Mouse (Mus musculus) adrenal gland, postnatal 36 days (tissue): Measurements from ENCODE around the gene Sigirr. TPM values are rescaled to one million over a fixed set of nuclear protein-coding genes. Genes with fewer than 3 reads are reported as not detected.

Source experiments
- DNase-seq, 2 experiments: peaks; one replicate each; pipeline ENCODE4 v3.0.0; 2021; ENCODE audit warnings: mixed read lengths in 1 of 2
- total RNA-seq, 2 experiments: library from RNA; stranded (reverse); gene quantifications; 2 replicates each; pipeline ENCODE4 v1.2.3; 2021

Gene Sigirr
- total RNA-seq, 2 experiments from 2014 or later: 2.4 to 4.3 TPM

- peak; percentile 74 to 84 for DNase-seq
Measured at GRCm38 (mm10) chr7:141060426-141061242, 39.7 kb downstream of the Sigirr start, which contains the start of gene B4galnt4. Gene B4galnt4, plus strand, starts transcription at chr7:141061104.

GRCm38 (mm10) chr7:141059929-141060328 lies 40.4 kb downstream of the Sigirr start:
- DNase-seq: no peak

- no peak for DNase-seq
Measured at GRCm38 (mm10) chr7:141058601-141059341, 41.6 kb downstream of the Sigirr start.

- no peak for DNase-seq
Measured at GRCm38 (mm10) chr7:141057541-141057940, 42.8 kb downstream of the Sigirr start.

GRCm38 (mm10) chr7:141056976-141057375 lies 43.4 kb downstream of the Sigirr start:
- no peak for DNase-seq

GRCm38 (mm10) chr7:141055785-141056184 lies 44.6 kb downstream of the Sigirr start:
- DNase-seq: no peak

GRCm38 (mm10) chr7:141052421-141052820 lies 48.0 kb downstream of the Sigirr start:
- DNase-seq: no peak

- no peak for DNase-seq
Measured at GRCm38 (mm10) chr7:141052016-141052415, 48.4 kb downstream of the Sigirr start.

- peak in 1 of 2 experiments; percentile 11 for DNase-seq
Measured at GRCm38 (mm10) chr7:141051060-141051685, 49.2 kb downstream of the Sigirr start.

GRCm38 (mm10) chr7:141049326-141049725 lies 51.0 kb downstream of the Sigirr start:
- DNase-seq: no peak

GRCm38 (mm10) chr7:141048226-141049218 lies 51.9 kb downstream of the Sigirr start:
- DNase-seq: peak; percentile 93

GRCm38 (mm10) chr7:141047581-141048225 lies 52.7 kb downstream of the Sigirr start:
- peak; percentile 71 to 82 for DNase-seq

- DNase-seq: peak in 1 of 2 experiments; percentile 23
Measured at GRCm38 (mm10) chr7:141046931-141047580, 53.3 kb downstream of the Sigirr start.

GRCm38 (mm10) chr7:141042539-141042938 lies 57.8 kb downstream of the Sigirr start:
- no peak for DNase-seq

GRCm38 (mm10) chr7:141041661-141042060 lies 58.7 kb downstream of the Sigirr start:
- peak; percentile 66 to 87 for DNase-seq

Other genes starting within 250 kb of the Sigirr start
- gene Gm45785, start 244.2 kb downstream of the Sigirr start, total RNA-seq: 1 to 10 TPM in 1 of 2 experiments, not detected in 1; 1.3 TPM
- gene Ric8a, start 243.6 kb downstream of the Sigirr start, total RNA-seq: 10 to 100 TPM; 52.7 to 60.4 TPM
- gene Bet1l, start 243.0 kb downstream of the Sigirr start, total RNA-seq: 10 to 100 TPM; 30.5 to 41.4 TPM
- gene Psmd13, start 218.6 kb downstream of the Sigirr start, total RNA-seq: 100 to 1,000 TPM; 118 to 127 TPM
- gene Sirt3, start 218.3 kb downstream of the Sigirr start, total RNA-seq: 10 to 100 TPM; 31.3 to 33.8 TPM
- gene Cox8b, start 200.1 kb downstream of the Sigirr start, total RNA-seq: 1,000 to 10,000 TPM in 1 of 2 experiments, 100 to 1,000 TPM in 1; 964 to 1,065 TPM
- 1 to 10 TPM in 1 of 2 experiments, under 1 TPM in 1; 0.99 to 1.1 TPM for gene Nlrp6, start 179.7 kb downstream of the Sigirr start, total RNA-seq
- gene Pgghg, start 159.2 kb downstream of the Sigirr start, total RNA-seq: 10 to 100 TPM; 35.8 to 38.1 TPM
- 1 to 10 TPM in 1 of 2 experiments, under 1 TPM in 1; 0.63 to 1.7 TPM for gene Ifitm5, start 150.3 kb downstream of the Sigirr start, total RNA-seq
- gene Gm45717, start 144.6 kb downstream of the Sigirr start, total RNA-seq: not detected
- gene Ifitm2, start 144.6 kb downstream of the Sigirr start, total RNA-seq: 100 to 1,000 TPM; 430 to 633 TPM
- 1 to 10 TPM; 5.5 to 7.3 TPM for gene Ifitm1, start 133.4 kb downstream of the Sigirr start, total RNA-seq
- 100 to 1,000 TPM; 135 to 191 TPM for gene Ifitm3, start 89.8 kb downstream of the Sigirr start, total RNA-seq
- gene Ifitm6, start 82.6 kb downstream of the Sigirr start, total RNA-seq: under 1 TPM in 1 of 2 experiments, not detected in 1; 0.99 TPM
- not detected for gene Gm17387, start 71.4 kb downstream of the Sigirr start, total RNA-seq
- under 1 TPM; 0.83 to 0.95 TPM for gene B4galnt4, start 39.5 kb downstream of the Sigirr start, total RNA-seq
- 1 to 10 TPM; 1.4 to 1.5 TPM for gene Pkp3, start 22.4 kb downstream of the Sigirr start, total RNA-seq
- under 1 TPM; 0.30 TPM for gene Ano9, start 17.2 kb upstream of the Sigirr start, total RNA-seq
- gene Ptdss2, start 21.8 kb upstream of the Sigirr start, total RNA-seq: 10 to 100 TPM; 41.8 to 42.9 TPM
- 100 to 1,000 TPM; 265 to 371 TPM for gene Rnh1, start 72.3 kb upstream of the Sigirr start, total RNA-seq
- 10 to 100 TPM; 89.1 to 93.9 TPM for gene Hras, start 93.4 kb upstream of the Sigirr start, total RNA-seq
- gene Lrrc56, start 93.6 kb upstream of the Sigirr start, total RNA-seq: 1 to 10 TPM; 4.7 to 8.8 TPM
- gene Lmntd2, start 113.5 kb upstream of the Sigirr start, total RNA-seq: under 1 TPM; 0.13 TPM
- 1 to 10 TPM; 3.6 to 4.1 TPM for gene Rassf7, start 115.3 kb upstream of the Sigirr start, total RNA-seq
- 10 to 100 TPM; 70.5 to 89.3 TPM for gene Phrf1, start 128.2 kb upstream of the Sigirr start, total RNA-seq
- 10 to 100 TPM; 13.5 to 14.9 TPM for gene Irf7, start 165.9 kb upstream of the Sigirr start, total RNA-seq
- gene Cdhr5, start 176.2 kb upstream of the Sigirr start, total RNA-seq: 10 to 100 TPM in 1 of 2 experiments, 1 to 10 TPM in 1; 3.3 to 17.3 TPM
- 1 to 10 TPM in 1 of 2 experiments, under 1 TPM in 1; 0.63 to 1.2 TPM for gene Sct, start 178.6 kb upstream of the Sigirr start, total RNA-seq
- under 1 TPM in 1 of 2 experiments, not detected in 1; 0.56 TPM for gene Drd4, start 191.4 kb upstream of the Sigirr start, total RNA-seq
- 10 to 100 TPM; 25.8 to 37.5 TPM for gene Deaf1, start 227.1 kb upstream of the Sigirr start, total RNA-seq
- gene Tmem80, start 227.2 kb upstream of the Sigirr start, total RNA-seq: 10 to 100 TPM; 23.9 to 27.1 TPM
- gene Eps8l2, start 238.3 kb upstream of the Sigirr start, total RNA-seq: 1 to 10 TPM; 1.8 to 3.2 TPM